Mouse (Mus musculus): Measurements from ENCODE around the gene Fancg. TPM values are rescaled to one million over a fixed set of nuclear protein-coding genes. Genes with fewer than 3 reads are reported as not detected.

Fancg gene
- polyA plus RNA-seq, 1 experiment from 2014 or later = 13.0 TPM

GRCm38 (mm10) chr4:42973868-42974267 lies 36.4 kb downstream of the Fancg start:
- 74% methylated on average over 5 of the region's 5 CpGs for WGBS
- ATAC-seq (ENCODE audit: insufficient read depth, low FRiP score, low read depth) = no peak

DNA sequence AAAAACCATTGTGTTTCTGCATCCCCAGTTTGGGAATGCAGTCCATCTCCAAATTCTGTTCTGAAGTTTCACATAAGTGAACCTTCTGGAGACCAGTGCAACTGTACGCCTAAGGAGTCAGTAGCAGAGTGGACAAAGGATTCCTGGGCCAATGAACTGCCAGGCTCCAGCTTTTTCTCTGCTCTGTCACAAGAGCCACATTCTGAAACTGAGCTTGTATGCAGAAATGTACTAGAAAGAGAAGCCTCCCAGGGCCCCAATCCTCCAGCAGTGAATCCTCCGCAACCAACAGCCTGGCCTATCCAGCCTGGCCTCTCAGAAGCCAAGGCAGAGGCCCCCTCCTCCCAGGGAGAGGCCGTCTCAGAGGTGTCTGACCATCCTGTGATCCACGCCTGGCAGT lies 37.4 kb downstream of the Fancg start:
- ATAC-seq (ENCODE audit: insufficient read depth, low FRiP score, low read depth) = no peak
- WGBS = 76% methylated on average over 4 of the region's 4 CpGs
- no peaks in the 10 kb centered on the region for H3K9me3 ChIP-seq
- H3K36me3 ChIP-seq = no peaks in the 10 kb centered on the region
- H3K27me3 ChIP-seq (replicated peaks) = no peaks in the 10 kb centered on the region
- no peak overlapping the region for H3K4me2 ChIP-seq
- H3K9ac ChIP-seq = no peak overlapping the region
- no peak overlapping the region for H3K27ac ChIP-seq
- H3K4me1 ChIP-seq = no peaks in the 10 kb centered on the region
- no peak overlapping the region for H3K4me3 ChIP-seq (replicated peaks)

More at GRCm38 (mm10) chr4:42973868-42974267, 36.4 kb downstream of the Fancg start:
- no peaks in the 10 kb centered on the region for H3K4me1 ChIP-seq
- H3K9me3 ChIP-seq = no peaks in the 10 kb centered on the region
- H3K4me2 ChIP-seq = no peak overlapping the region
- no peak overlapping the region for H3K27ac ChIP-seq
- peaks cover 7% of the 10 kb centered on the region; the same call in 1 of the 2 replicates for H3K36me3 ChIP-seq
- no peak overlapping the region for H3K9ac ChIP-seq
- H3K4me3 ChIP-seq (replicated peaks) = no peak overlapping the region
- no peaks in the 10 kb centered on the region for H3K27me3 ChIP-seq (replicated peaks)

GRCm38 (mm10) chr4:42969304-42969703 lies 41.0 kb downstream of the Fancg start, which contains the start of gene 1700022I11Rik:
TSS of gene 1700022I11Rik (plus strand) at chr4:42969604.
- 84% methylated on average over 4 of the region's 4 CpGs for WGBS
- Histone ChIP-seq H3K4me2 (no peak within 1 kb of the TSS), H3K4me1 (0 out of 2 replicates have a peak, but pooled peaks cover 5% of the 10 kb centered on the region), H3K4me3 (replicated peaks) (no peak within 1 kb of the TSS), H3K27me3 (replicated peaks) (no peaks in the 10 kb centered on the region), H3K9ac (no peak within 1 kb of the TSS), H3K27ac (no peak within 1 kb of the TSS), H3K36me3 (no peaks in the 10 kb centered on the region), H3K9me3 (no peaks in the 10 kb centered on the region)
- no peak for ATAC-seq (ENCODE audit: insufficient read depth, low FRiP score, low read depth)

DNA sequence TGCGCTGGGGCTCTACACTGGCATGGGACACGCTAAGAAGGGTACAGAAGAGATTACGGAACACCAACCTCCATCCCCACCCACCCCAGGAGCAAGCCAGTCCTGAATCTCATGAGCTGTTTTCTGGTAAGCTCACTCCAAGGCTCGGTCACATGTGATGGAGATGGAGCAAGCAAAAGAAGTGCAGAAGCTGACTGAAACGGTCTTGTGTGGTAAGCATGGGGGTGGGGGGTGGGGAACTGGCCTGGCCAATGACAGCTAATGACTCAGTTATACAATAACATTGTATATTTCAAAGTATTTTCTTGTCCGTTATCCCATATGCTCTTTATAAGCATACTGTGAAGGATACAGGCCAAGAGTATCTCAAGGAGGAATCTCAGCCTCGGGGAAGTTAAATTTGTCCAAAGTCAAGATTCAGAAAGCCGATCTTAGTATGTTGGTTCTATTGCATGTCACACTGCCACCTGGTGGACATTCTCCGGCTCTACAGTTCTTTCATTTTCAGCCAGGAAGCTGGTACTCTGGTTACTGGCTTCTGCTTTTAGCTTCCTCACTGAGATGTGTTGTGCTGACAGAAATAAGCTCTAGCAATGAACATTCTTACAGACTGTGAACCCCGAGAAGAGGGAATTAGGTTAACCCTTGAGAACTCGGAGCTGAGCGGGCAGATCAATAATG lies 45.1 kb downstream of the Fancg start:
- Histone ChIP-seq H3K4me1 (0 out of 2 replicates have a peak, but pooled peaks cover 5% of the 10 kb centered on the region), H3K27ac (no peak overlapping the region), H3K4me3 (replicated peaks) (no peak overlapping the region), H3K36me3 (no peaks in the 10 kb centered on the region), H3K9ac (no peak overlapping the region), H3K4me2 (peak overlapping the region; percentile 32), H3K27me3 (replicated peaks) (no peaks in the 10 kb centered on the region), H3K9me3 (no peaks in the 10 kb centered on the region)
- 13% methylated on average over 12 of the region's 12 CpGs for WGBS
- ATAC-seq (ENCODE audit: insufficient read depth, low FRiP score, low read depth) = no peak

- H3K9me3 ChIP-seq = no peaks in the 10 kb centered on the region
- no peak overlapping the region for H3K9ac ChIP-seq
- WGBS = 86% methylated on average over 2 of the region's 2 CpGs
- no peaks in the 10 kb centered on the region for H3K27me3 ChIP-seq (replicated peaks)
- 0 out of 2 replicates have a peak, but pooled peaks cover 5% of the 10 kb centered on the region for H3K4me1 ChIP-seq
- H3K27ac ChIP-seq = no peak overlapping the region
- no peak for ATAC-seq (ENCODE audit: insufficient read depth, low FRiP score, low read depth)
- H3K4me3 ChIP-seq (replicated peaks) = no peak overlapping the region
- H3K36me3 ChIP-seq = no peaks in the 10 kb centered on the region
- no peak overlapping the region for H3K4me2 ChIP-seq
These were observed 46.8 kb downstream of the Fancg start for GRCm38 (mm10) chr4:42963480-42963879.

GRCm38 (mm10) chr4:42961592-42961991 lies 48.7 kb downstream of the Fancg start:
- Histone ChIP-seq H3K36me3 (peaks cover 8% of the 10 kb centered on the region; the same call in 1 of the 2 replicates), H3K27ac (no peak overlapping the region), H3K27me3 (replicated peaks) (no peaks in the 10 kb centered on the region), H3K9me3 (no peaks in the 10 kb centered on the region), H3K4me2 (no peak overlapping the region), H3K9ac (no peak overlapping the region), H3K4me1 (0 out of 2 replicates have a peak, but pooled peaks cover 5% of the 10 kb centered on the region), H3K4me3 (replicated peaks) (no peak overlapping the region)
- WGBS = 30% methylated on average over 4 of the region's 4 CpGs
- ATAC-seq (ENCODE audit: insufficient read depth, low FRiP score, low read depth) = no peak

DNA sequence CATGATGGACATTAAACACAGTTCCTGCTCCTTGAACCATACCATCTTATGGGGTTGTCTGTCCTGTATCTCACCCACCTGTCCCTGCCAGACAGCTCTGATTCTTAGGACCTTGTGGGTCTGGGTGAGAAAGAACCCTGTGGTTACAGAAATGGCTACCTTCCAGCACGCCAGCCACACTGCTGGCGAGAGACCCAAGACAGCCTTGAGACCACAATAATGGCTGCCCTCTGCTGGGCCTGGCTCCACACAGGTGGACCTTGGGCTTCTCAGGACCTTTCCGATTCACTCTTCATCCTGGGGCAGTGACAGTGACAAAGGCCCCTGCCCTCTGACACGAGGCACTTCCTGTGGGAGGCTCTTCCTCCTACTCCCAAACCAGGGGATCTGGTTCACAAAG lies 50.9 kb downstream of the Fancg start:
- Histone ChIP-seq H3K27ac (no peak overlapping the region), H3K4me2 (no peak overlapping the region), H3K9me3 (no peaks in the 10 kb centered on the region), H3K9ac (no peak overlapping the region), H3K4me1 (no peaks in the 10 kb centered on the region), H3K4me3 (replicated peaks) (no peak overlapping the region), H3K36me3 (peaks cover 8% of the 10 kb centered on the region; the same call in 1 of the 2 replicates), H3K27me3 (replicated peaks) (no peaks in the 10 kb centered on the region)
- ATAC-seq (ENCODE audit: insufficient read depth, low FRiP score, low read depth) = no peak
- WGBS = 54% methylated on average over 4 of the region's 4 CpGs

- Histone ChIP-seq H3K4me3 (replicated peaks) (no peak overlapping the region), H3K4me1 (no peaks in the 10 kb centered on the region), H3K36me3 (peaks cover 8% of the 10 kb centered on the region; the same call in 1 of the 2 replicates), H3K4me2 (no peak overlapping the region), H3K9ac (no peak overlapping the region), H3K27me3 (replicated peaks) (no peaks in the 10 kb centered on the region), H3K9me3 (no peaks in the 10 kb centered on the region), H3K27ac (no peak overlapping the region)
- ATAC-seq (ENCODE audit: insufficient read depth, low FRiP score, low read depth) = no peak
- 66% methylated on average over 8 of the region's 8 CpGs for WGBS
These were observed 51.4 kb downstream of the Fancg start for GRCm38 (mm10) chr4:42958942-42959341.

DNA sequence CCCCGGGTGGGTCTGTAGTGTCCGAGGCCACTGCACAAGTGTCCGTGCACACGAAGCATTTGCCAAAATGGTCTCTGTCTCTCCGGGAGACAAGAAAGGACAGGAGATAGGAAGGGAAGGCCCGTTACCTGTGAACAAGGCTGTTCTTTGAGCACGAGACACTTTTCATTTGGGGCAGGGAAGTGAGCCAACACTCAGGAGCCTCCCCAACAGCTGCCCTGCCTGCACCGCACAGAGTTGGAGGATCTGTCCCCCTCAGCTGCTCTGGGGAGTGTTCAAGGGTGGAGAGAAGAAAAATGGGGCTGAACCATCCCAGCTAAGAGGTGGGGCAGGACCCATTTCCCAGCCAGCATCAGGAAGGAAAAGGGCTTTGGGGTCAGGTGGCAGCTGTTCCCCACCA lies 52.3 kb downstream of the Fancg start:
- peaks cover 8% of the 10 kb centered on the region; the same call in 1 of the 2 replicates for H3K36me3 ChIP-seq

DNA sequence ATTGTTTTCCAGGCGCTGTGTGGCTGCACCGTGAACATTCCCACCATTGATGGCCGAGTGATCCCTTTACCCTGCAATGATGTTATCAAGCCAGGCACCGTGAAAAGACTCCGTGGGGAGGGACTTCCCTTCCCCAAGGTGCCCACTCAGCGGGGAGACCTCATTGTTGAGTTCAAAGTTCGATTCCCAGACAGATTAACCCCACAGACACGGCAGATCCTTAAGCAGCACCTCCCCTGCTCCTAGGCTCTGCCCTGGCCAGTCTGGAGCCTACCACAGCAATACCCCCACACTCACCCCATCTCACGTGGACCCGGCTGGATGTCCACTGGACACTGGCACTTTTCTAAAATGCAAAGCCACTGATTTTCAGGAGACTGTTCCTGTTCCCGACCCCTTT lies 53.0 kb downstream of the Fancg start:
- ATAC-seq (ENCODE audit: insufficient read depth, low FRiP score, low read depth) = no peak

More for the DNA sequence above, 52.3 kb downstream of the Fancg start:
- Histone ChIP-seq H3K4me1 (no peaks in the 10 kb centered on the region), H3K27ac (no peak overlapping the region), H3K4me3 (replicated peaks) (no peak overlapping the region), H3K27me3 (replicated peaks) (no peaks in the 10 kb centered on the region), H3K4me2 (no peak overlapping the region), H3K9me3 (no peaks in the 10 kb centered on the region), H3K9ac (no peak overlapping the region)
- WGBS = 81% methylated on average over 8 of the region's 8 CpGs
- no peak for ATAC-seq (ENCODE audit: insufficient read depth, low FRiP score, low read depth)

GRCm38 (mm10) chr4:42956581-42956980 lies 53.7 kb downstream of the Fancg start:
- no peak overlapping the region for H3K4me2 ChIP-seq
- no peak overlapping the region for H3K27ac ChIP-seq
- no peak for ATAC-seq (ENCODE audit: insufficient read depth, low FRiP score, low read depth)
- peaks cover 8% of the 10 kb centered on the region; the same call in 1 of the 2 replicates for H3K36me3 ChIP-seq
- no peaks in the 10 kb centered on the region for H3K9me3 ChIP-seq
- H3K4me3 ChIP-seq (replicated peaks) = no peak overlapping the region
- H3K4me1 ChIP-seq = 0 out of 2 replicates have a peak, but pooled peaks cover 6% of the 10 kb centered on the region
- no peaks in the 10 kb centered on the region for H3K27me3 ChIP-seq (replicated peaks)
- 89% methylated on average over 17 of the region's 17 CpGs for WGBS
- no peak overlapping the region for H3K9ac ChIP-seq

More for the DNA sequence above, 53.0 kb downstream of the Fancg start:
- Histone ChIP-seq H3K36me3 (peaks cover 8% of the 10 kb centered on the region; the same call in 1 of the 2 replicates), H3K27ac (no peak overlapping the region), H3K9ac (no peak overlapping the region), H3K4me2 (no peak overlapping the region), H3K9me3 (no peaks in the 10 kb centered on the region), H3K4me3 (replicated peaks) (no peak overlapping the region), H3K4me1 (no peaks in the 10 kb centered on the region), H3K27me3 (replicated peaks) (no peaks in the 10 kb centered on the region)
- WGBS = 82% methylated on average over 11 of the region's 11 CpGs

DNA sequence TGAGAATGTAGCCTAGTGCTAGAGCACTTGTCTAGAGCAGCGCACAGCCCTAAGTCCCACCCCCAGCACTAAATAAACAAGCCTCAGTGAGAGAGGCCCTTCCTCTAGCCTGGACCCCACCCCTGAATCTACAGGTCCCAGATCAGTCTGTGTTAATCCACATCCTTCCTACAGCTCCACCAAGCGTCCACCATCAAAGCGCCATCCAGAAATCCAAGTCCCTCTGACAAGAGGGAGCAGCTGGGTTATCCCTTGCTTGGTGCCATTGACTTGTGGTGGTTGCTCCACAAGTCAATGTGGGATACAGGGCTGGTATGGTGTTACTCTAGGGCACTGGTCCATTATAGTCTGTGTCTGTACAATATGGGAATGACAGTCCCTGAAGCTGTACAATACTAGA lies 55.1 kb downstream of the Fancg start:
- peaks cover 13% of the 10 kb centered on the region; the same call in 1 of the 2 replicates for H3K4me1 ChIP-seq
- ATAC-seq (ENCODE audit: insufficient read depth, low FRiP score, low read depth) = no peak
- 88% methylated on average over 3 of the region's 3 CpGs for WGBS

More for the DNA sequence above, 55.1 kb downstream of the Fancg start:
- H3K9ac ChIP-seq = no peak overlapping the region
- H3K27ac ChIP-seq = no peak overlapping the region
- H3K9me3 ChIP-seq = no peaks in the 10 kb centered on the region
- H3K27me3 ChIP-seq (replicated peaks) = no peaks in the 10 kb centered on the region
- H3K4me2 ChIP-seq = no peak overlapping the region
- no peak overlapping the region for H3K4me3 ChIP-seq (replicated peaks)
- peaks cover 8% of the 10 kb centered on the region; the same call in 1 of the 2 replicates for H3K36me3 ChIP-seq

Data from stomach, embryonic 15.5 days (tissue).